Mouse (Mus musculus) forebrain, embryonic 11.5 days (tissue): Measurements from ENCODE around the gene Trim40. TPM values are rescaled to one million over a fixed set of nuclear protein-coding genes. Genes with fewer than 3 reads are reported as not detected.

Experiments used
- polyA plus RNA-seq: library from polyadenylated mRNA; unstranded; fragments of >200 nt; fragmentation: Nextera tagmentation; extraction: Ambion mirVana; gene quantifications from 2 replicates; pipeline ENCODE4 v1.2.1, GENCODE M21; 2014

The Trim40 gene
- polyA plus RNA-seq, 1 experiment from 2014 or later: not detected

Other genes with a start within 250 kb of the Trim40 start
- gene H2-M9, start 247.5 kb downstream of the Trim40 start, polyA plus RNA-seq: not detected in 2 replicates
- gene H2-M1, start 217.9 kb downstream of the Trim40 start, polyA plus RNA-seq: not detected in 2 replicates
- not detected in 2 replicates for gene H2-M10.5, start 117.2 kb downstream of the Trim40 start, polyA plus RNA-seq
- gene H2-M10.6, start 78.0 kb downstream of the Trim40 start, polyA plus RNA-seq: not detected in 2 replicates
- 30.9 and 31.7 TPM in 2 replicates for gene Trim26, start 53.0 kb downstream of the Trim40 start, polyA plus RNA-seq
- 0.20 and 0.35 TPM in 2 replicates for gene Trim15, start 22.9 kb downstream of the Trim40 start, polyA plus RNA-seq
- gene Trim10, start 20.5 kb downstream of the Trim40 start, polyA plus RNA-seq: 7.4 and 8.4 TPM in 2 replicates
- gene Trim31, start 8.0 kb upstream of the Trim40 start, polyA plus RNA-seq: not detected in 2 replicates
- gene Rnf39, start 52.8 kb upstream of the Trim40 start, polyA plus RNA-seq: 0.33 and 0.44 TPM in 2 replicates
- 142 and 149 TPM in 2 replicates for gene Ppp1r11, start 61.6 kb upstream of the Trim40 start, polyA plus RNA-seq
- 83.2 and 86.6 TPM in 2 replicates for gene Znrd1, start 68.4 kb upstream of the Trim40 start, polyA plus RNA-seq
- 10.2 and 10.5 TPM in 2 replicates for gene Znrd1as, start 68.5 kb upstream of the Trim40 start, polyA plus RNA-seq
- not detected in 2 replicates for gene 2410137M14Rik, start 91.1 kb upstream of the Trim40 start, polyA plus RNA-seq
- 0.73 and 1.1 TPM in 2 replicates for gene H2-M5, start 99.4 kb upstream of the Trim40 start, polyA plus RNA-seq
- gene Zfp57, start 111.0 kb upstream of the Trim40 start, polyA plus RNA-seq: 130 and 142 TPM in 2 replicates
- gene Mog, start 133.3 kb upstream of the Trim40 start, polyA plus RNA-seq: 0.39 TPM in 1 of 2 replicates, not detected in the other
- gene Gabbr1, start 155.8 kb upstream of the Trim40 start, polyA plus RNA-seq: 19.7 and 21.8 TPM in 2 replicates
- gene Olfr90, start 198.4 kb upstream of the Trim40 start, polyA plus RNA-seq: not detected in 2 replicates
- 0.13 TPM in 2 replicates for gene Olfr91, start 208.2 kb upstream of the Trim40 start, polyA plus RNA-seq
- gene Olfr92, start 230.0 kb upstream of the Trim40 start, polyA plus RNA-seq: not detected in 2 replicates